Mouse (Mus musculus) intestine, embryonic 15.5 days (tissue): ENCODE measurements around the gene Rabgap1l. TPM values are rescaled to one million over a fixed set of nuclear protein-coding genes. Genes with fewer than 3 reads are reported as not detected.

Experiments
- ATAC-seq: fragments of 200-750 bp; cut with Nextera tagmentation; 2 replicates; pipeline ENCODE4 v1.8.0; 2017; ENCODE audit warnings: moderate TSS enrichment, moderate library complexity
- H3K27ac ChIP-seq: fragments of 300-500 bp; sonication (generic); 2 replicates; pipeline ENCODE4 v1.5.1; 2015; ENCODE audit warnings: mild to moderate bottlenecking, inconsistent platforms
- H3K27me3 ChIP-seq: fragments of 300-500 bp; sonication (generic); replicated peaks from 2 replicates; pipeline ENCODE4 v1.6.1; 2015; ENCODE audit warnings: inconsistent platforms
- H3K36me3 ChIP-seq: fragments of 300-500 bp; sonication (generic); 2 replicates; pipeline ENCODE4 v1.6.1; 2015; ENCODE audit warnings: inconsistent platforms
- H3K4me1 ChIP-seq: fragments of 300-500 bp; sonication (generic); replicated peaks from 2 replicates; pipeline ENCODE4 v1.6.1; 2015; ENCODE audit warnings: inconsistent platforms
- H3K4me2 ChIP-seq: fragments of 300-500 bp; sonication (generic); replicated peaks from 2 replicates; pipeline ENCODE4 v1.6.1; 2015; ENCODE audit warnings: mild to moderate bottlenecking, inconsistent platforms
- H3K4me3 ChIP-seq: fragments of 300-500 bp; sonication (generic); replicated peaks from 2 replicates; pipeline ENCODE4 v1.5.1; 2015; ENCODE audit warnings: inconsistent platforms
- H3K9ac ChIP-seq: fragments of 300-500 bp; sonication (generic); 2 replicates; pipeline ENCODE4 v1.6.1; 2015; ENCODE audit warnings: inconsistent platforms
- H3K9me3 ChIP-seq: fragments of 300-500 bp; sonication (generic); 2 replicates; pipeline ENCODE4 v1.6.1; 2016; ENCODE audit warnings: inconsistent platforms
- WGBS: fragments of 180-500 bp; shearing (Covaris S2); methylation state at CpG from one replicate; pipeline ENCODE4 v1.1.7; 2015; 5-methylcytosine and 5-hydroxymethylcytosine counted together
- polyA plus RNA-seq: library from polyadenylated mRNA; unstranded; fragments of >200 nt; fragmentation: Nextera tagmentation; extraction: Ambion mirVana; gene quantifications from 2 replicates; pipeline ENCODE4 v1.2.1, GENCODE M21; 2015

Gene Rabgap1l
- polyA plus RNA-seq, 1 experiment from 2014 or later, result 17.3 TPM

- H3K9me3 ChIP-seq, result no peaks in the 10 kb centered on the region
- no peak overlapping the region for H3K27ac ChIP-seq
- H3K9ac ChIP-seq, result no peak overlapping the region
- no peaks in the 10 kb centered on the region for H3K27me3 ChIP-seq
- 12% methylated on average over 3 of the region's 3 CpGs for WGBS
- no peaks in the 10 kb centered on the region for H3K36me3 ChIP-seq
- H3K4me1 ChIP-seq, result no peaks in the 10 kb centered on the region
- ATAC-seq, result no peak
- no peak overlapping the region for H3K4me2 ChIP-seq
- H3K4me3 ChIP-seq, result no peak overlapping the region
Measured at GRCm38 (mm10) chr1:160717742-160718141, 75.3 kb downstream of the Rabgap1l start.

- Histone ChIP-seq H3K9ac (no peak overlapping the region), H3K4me1 (no peaks in the 10 kb centered on the region), H3K36me3 (no peaks in the 10 kb centered on the region), H3K27ac (no peak overlapping the region), H3K4me2 (no peak overlapping the region), H3K4me3 (no peak overlapping the region), H3K27me3 (no peaks in the 10 kb centered on the region), H3K9me3 (no peaks in the 10 kb centered on the region)
- no peak for ATAC-seq
Measured at GRCm38 (mm10) chr1:160714685-160715084, 78.3 kb downstream of the Rabgap1l start.

GRCm38 (mm10) chr1:160713887-160714286, 79.1 kb downstream of the Rabgap1l start:
- H3K36me3 ChIP-seq, result no peaks in the 10 kb centered on the region
- H3K9me3 ChIP-seq, result no peaks in the 10 kb centered on the region
- 76% methylated on average over 4 of the region's 4 CpGs for WGBS
- H3K4me2 ChIP-seq, result no peak overlapping the region
- ATAC-seq, result no peak
- H3K27me3 ChIP-seq, result no peaks in the 10 kb centered on the region
- H3K27ac ChIP-seq, result no peak overlapping the region
- no peaks in the 10 kb centered on the region for H3K4me1 ChIP-seq
- H3K4me3 ChIP-seq, result no peak overlapping the region
- H3K9ac ChIP-seq, result no peak overlapping the region

DNA sequence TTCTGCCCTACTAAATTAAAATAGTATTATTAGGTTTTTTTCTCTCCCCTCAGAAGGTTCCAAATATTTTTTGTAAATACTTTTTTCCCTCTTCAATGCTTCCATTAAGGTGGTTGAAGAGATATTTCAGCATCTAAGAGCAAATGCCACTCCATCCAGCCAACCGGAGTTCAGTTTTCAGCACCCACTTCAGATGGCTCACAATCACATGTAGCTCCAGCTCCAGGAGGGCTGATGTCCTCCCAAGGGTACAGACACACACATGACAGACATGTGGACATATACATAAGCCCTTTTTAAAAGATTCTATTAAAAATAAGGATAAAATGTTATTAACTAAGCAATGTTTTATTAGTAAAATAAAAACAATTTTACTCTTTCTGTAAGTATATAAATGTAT, 79.6 kb downstream of the Rabgap1l start:
- Histone ChIP-seq H3K4me1 (no peaks in the 10 kb centered on the region), H3K36me3 (no peaks in the 10 kb centered on the region), H3K27me3 (no peaks in the 10 kb centered on the region), H3K9me3 (no peaks in the 10 kb centered on the region), H3K9ac (no peak overlapping the region), H3K4me2 (no peak overlapping the region), H3K27ac (no peak overlapping the region), H3K4me3 (no peak overlapping the region)
- 81% methylated on average over 1 of the region's 1 CpGs for WGBS
- ATAC-seq, result no peak

DNA sequence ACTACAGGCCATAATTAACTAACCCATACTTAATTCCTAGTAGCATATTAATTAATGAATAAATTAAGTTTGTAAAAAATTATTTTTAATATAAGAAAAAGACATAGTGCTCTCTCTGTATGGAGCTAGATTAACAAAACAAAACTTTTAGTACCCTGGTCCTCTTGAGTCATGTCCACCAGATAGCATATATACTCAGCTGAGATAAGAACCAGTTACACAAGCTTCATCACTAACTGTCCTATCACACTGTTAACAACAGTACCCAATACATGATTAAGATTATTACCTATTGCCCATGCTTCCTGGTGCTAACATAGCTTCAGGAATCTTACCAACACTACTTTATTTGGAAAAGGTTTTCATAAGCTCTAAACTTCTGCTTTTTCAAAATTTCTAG, 82.5 kb downstream of the Rabgap1l start:
- Histone ChIP-seq H3K9me3 (no peaks in the 10 kb centered on the region), H3K27ac (no peak overlapping the region), H3K4me2 (no peak overlapping the region), H3K9ac (no peak overlapping the region), H3K36me3 (no peaks in the 10 kb centered on the region), H3K4me1 (no peaks in the 10 kb centered on the region), H3K27me3 (no peaks in the 10 kb centered on the region), H3K4me3 (no peak overlapping the region)
- ATAC-seq, result no peak

DNA sequence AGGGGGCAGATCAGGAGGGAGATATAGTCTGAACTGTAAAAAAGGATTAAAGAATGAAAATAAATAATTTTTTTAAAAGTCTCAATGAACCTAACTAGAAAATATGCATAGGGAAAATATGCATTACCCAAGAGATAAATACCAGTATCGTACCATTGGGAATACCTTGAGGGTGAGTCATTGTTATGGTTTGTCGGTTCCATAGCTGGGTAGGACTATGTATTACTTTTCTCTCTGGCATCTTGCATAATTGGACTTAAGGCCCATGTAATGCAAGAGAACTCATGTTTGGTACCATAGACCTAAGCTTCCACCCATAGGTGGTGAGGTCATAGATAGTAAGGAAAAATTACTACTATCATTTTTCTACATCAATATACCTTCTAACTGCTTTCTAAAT, 88.4 kb downstream of the Rabgap1l start:
- Histone ChIP-seq H3K9me3 (no peaks in the 10 kb centered on the region), H3K36me3 (no peaks in the 10 kb centered on the region), H3K4me2 (no peak overlapping the region), H3K9ac (no peak overlapping the region), H3K27ac (no peak overlapping the region), H3K4me3 (no peak overlapping the region), H3K27me3 (no peaks in the 10 kb centered on the region), H3K4me1 (no peaks in the 10 kb centered on the region)
- ATAC-seq, result no peak
- WGBS, result 86% methylated on average over 2 of the region's 2 CpGs

DNA sequence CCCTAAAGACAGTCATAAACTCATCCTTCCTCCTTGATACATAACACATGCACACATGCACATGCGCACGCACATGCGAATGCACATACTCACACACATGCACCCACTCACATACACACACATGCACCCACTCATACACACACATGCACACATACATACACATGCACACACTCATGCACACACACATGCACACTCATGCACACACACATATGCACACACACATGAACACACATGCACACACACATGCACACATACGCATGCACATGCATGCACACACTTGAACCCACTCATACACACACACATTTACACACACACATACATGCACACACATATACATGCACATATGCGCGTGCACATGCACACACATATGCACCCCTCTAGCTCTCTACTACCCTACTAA, 89.2 kb downstream of the Rabgap1l start:
- WGBS, result 98% methylated on average over 6 of the region's 6 CpGs
- no peak for ATAC-seq
- Histone ChIP-seq H3K4me2 (no peak overlapping the region), H3K4me3 (no peak overlapping the region), H3K27ac (no peak overlapping the region), H3K4me1 (no peaks in the 10 kb centered on the region), H3K9ac (no peak overlapping the region), H3K36me3 (no peaks in the 10 kb centered on the region), H3K9me3 (no peaks in the 10 kb centered on the region), H3K27me3 (no peaks in the 10 kb centered on the region)

- Histone ChIP-seq H3K27ac (no peak overlapping the region), H3K9me3 (no peaks in the 10 kb centered on the region), H3K9ac (no peak overlapping the region), H3K4me1 (no peaks in the 10 kb centered on the region), H3K36me3 (no peaks in the 10 kb centered on the region), H3K4me3 (no peak overlapping the region), H3K4me2 (no peak overlapping the region), H3K27me3 (no peaks in the 10 kb centered on the region)
- 32% methylated on average over 1 of the region's 1 CpGs for WGBS
- peak; percentile 90 for ATAC-seq
Measured at GRCm38 (mm10) chr1:160693094-160693447, 99.9 kb downstream of the Rabgap1l start.

DNA sequence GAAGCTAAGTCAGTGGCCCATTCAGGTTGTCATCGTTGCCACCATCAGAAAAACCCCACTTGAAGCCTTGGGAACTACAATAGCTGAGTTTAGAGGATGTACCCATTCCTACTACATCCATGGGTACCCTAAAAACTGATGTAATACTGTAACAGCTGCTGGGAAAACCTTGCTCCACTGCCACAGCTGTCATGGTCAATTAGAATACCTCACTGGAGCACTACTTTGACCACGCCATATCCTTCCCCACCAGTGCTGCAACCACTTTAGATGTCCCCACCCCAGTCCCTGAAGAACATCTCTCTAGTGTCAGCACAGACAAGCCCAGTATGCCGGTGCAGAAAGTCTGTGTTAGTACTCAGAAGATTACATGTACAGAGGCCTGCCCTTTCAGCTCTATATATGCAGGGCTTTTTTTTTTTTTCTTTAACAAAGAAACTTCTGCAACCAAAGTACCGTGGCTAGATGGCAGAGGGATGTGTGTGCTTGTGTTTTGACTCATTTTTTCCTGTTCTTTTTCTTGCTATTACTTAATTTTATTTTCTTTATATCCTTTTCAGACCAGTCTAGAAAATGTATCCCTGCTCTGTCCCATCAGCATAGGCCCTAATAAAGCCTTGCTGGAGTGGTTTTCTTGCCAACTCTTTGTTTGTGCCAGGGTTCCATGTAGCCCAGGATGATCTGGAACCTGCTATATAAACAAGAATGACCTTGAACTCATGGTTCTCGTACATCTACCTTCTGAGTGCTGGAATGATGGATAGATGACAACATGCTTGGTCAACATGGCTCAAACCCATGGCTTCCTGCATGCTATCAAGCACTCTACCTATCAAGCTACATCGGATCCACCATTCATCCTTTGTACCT, 100.6 kb downstream of the Rabgap1l start:
- no peak for ATAC-seq
- WGBS, result 70% methylated on average over 6 of the region's 6 CpGs

GRCm38 (mm10) chr1:160691196-160691590, 101.8 kb downstream of the Rabgap1l start:
- no peak overlapping the region for H3K4me2 ChIP-seq
- no peak overlapping the region for H3K27ac ChIP-seq
- no peak for ATAC-seq
- H3K9ac ChIP-seq, result no peak overlapping the region
- H3K4me1 ChIP-seq, result no peaks in the 10 kb centered on the region
- no peaks in the 10 kb centered on the region for H3K27me3 ChIP-seq
- no peak overlapping the region for H3K4me3 ChIP-seq
- WGBS, result 93% methylated on average over 1 of the region's 1 CpGs
- no peaks in the 10 kb centered on the region for H3K36me3 ChIP-seq
- H3K9me3 ChIP-seq, result no peaks in the 10 kb centered on the region

More for the DNA sequence above, 100.6 kb downstream of the Rabgap1l start:
- Histone ChIP-seq H3K9ac (no peak overlapping the region), H3K27ac (no peak overlapping the region), H3K9me3 (no peaks in the 10 kb centered on the region), H3K4me3 (no peak overlapping the region), H3K4me1 (no peaks in the 10 kb centered on the region), H3K4me2 (no peak overlapping the region), H3K27me3 (no peaks in the 10 kb centered on the region), H3K36me3 (no peaks in the 10 kb centered on the region)

- no peak for ATAC-seq
Measured at GRCm38 (mm10) chr1:160690516-160691195, 102.4 kb downstream of the Rabgap1l start.

GRCm38 (mm10) chr1:160689511-160689910, 103.5 kb downstream of the Rabgap1l start:
- Histone ChIP-seq H3K36me3 (no peaks in the 10 kb centered on the region), H3K9me3 (no peaks in the 10 kb centered on the region), H3K4me1 (no peaks in the 10 kb centered on the region), H3K27me3 (no peaks in the 10 kb centered on the region), H3K4me2 (no peak overlapping the region), H3K4me3 (no peak overlapping the region), H3K27ac (no peak overlapping the region), H3K9ac (no peak overlapping the region)
- ATAC-seq, result no peak

More at GRCm38 (mm10) chr1:160690516-160691195, 102.4 kb downstream of the Rabgap1l start:
- Histone ChIP-seq H3K4me1 (no peaks in the 10 kb centered on the region), H3K9me3 (no peaks in the 10 kb centered on the region), H3K36me3 (no peaks in the 10 kb centered on the region), H3K4me3 (no peak overlapping the region), H3K4me2 (no peak overlapping the region), H3K27ac (no peak overlapping the region), H3K27me3 (no peaks in the 10 kb centered on the region), H3K9ac (no peak overlapping the region)
- 93% methylated on average over 7 of the region's 7 CpGs for WGBS

GRCm38 (mm10) chr1:160684251-160684650, 108.8 kb downstream of the Rabgap1l start:
- ATAC-seq, result no peak
- 84% methylated on average over 2 of the region's 2 CpGs for WGBS
- H3K4me2 ChIP-seq, result no peak overlapping the region
- H3K27me3 ChIP-seq, result no peaks in the 10 kb centered on the region
- no peak overlapping the region for H3K4me3 ChIP-seq
- H3K9ac ChIP-seq, result no peak overlapping the region
- H3K27ac ChIP-seq, result no peak overlapping the region
- H3K4me1 ChIP-seq, result no peaks in the 10 kb centered on the region
- H3K36me3 ChIP-seq, result no peaks in the 10 kb centered on the region
- H3K9me3 ChIP-seq, result no peaks in the 10 kb centered on the region
